Mouse (Mus musculus) 3134 (cell line): Measurements from ENCODE around the gene Zfp931.
A peak's percentile ranks its signal among the peaks of the same experiment; 100 is the strongest.
"Not testable (repeated sequence)": the region's sequence is repeated elsewhere in the genome, so short reads cannot be mapped to it uniquely, and the experiment has no call there.

Source experiments
- DNase-seq: peaks from one replicate; pipeline ENCODE4 v3.0.0-alpha.2; 2011; ENCODE audit warnings: low spot score; ENCODE audit not compliant: insufficient read length; ENCODE audit errors: extremely low read depth

Gene Zfp931

DNA sequence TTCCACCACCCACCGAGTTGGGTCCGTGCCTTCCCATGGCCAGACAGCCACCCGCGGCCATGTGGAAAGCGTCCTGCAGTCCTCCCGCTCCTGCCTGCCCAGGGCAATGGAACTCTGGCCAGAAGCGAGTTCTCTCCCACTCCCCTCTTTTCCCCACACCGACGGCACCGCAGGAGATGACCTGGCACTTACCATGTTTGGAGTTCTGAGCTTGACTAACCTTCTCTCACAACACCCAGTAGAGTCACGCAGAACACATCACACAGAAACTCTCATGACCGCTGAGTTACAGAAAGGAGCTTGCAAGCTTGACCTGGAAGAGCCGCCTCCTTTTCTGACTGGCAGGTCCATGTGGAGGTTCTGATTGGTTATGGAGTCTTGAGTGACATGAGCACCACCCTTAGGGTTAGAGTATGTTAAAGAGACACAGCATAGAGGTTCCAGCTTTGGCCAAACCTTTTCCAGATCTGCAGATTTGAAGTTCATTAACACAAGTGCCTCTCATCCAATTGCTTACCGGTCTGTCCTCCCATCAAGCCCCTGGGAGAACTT is at the start of gene Zfp931:
Zfp931 (minus strand) TSS at position 311 of the 552 bp plus-strand sequence.
- DNase-seq, result not testable (repeated sequence)

DNA sequence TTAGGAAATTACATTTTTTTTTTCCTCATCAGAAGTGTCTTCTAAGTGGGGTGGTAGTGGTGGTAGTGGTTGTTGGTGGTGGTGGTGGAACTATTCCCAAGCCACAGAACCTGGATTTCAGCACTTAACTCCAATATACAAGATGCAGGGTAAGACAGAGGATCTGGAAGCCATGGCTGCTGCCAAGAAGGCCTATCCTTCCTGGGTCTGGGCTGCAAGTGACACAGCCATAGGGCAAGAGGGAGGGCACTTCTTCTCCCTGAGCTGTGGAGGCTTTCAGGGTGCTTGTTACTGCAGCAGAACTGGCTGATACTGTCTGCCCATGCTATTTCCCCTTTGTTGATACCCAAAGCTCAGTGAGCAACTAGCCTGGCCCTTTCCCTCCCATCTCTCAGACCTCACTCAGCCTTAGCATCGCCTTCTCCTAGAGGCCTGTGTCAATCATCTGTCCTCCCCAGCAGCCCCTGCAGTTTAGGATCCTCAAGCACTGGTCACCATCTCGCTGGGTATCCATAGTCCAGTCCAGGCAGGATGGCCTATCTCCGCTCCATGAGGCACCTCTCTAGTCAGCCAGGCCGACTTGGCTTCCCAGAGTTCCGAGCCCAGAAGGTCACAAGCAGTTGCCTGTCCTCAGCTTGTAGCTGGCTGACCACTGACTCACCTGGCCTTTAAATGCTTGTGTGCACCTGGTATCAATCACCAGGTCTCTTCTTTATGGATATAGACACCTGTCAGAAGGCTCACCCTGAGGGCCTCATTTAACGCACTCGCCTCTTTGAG is 48.0 kb upstream of the Zfp931 start:
- DNase-seq, result no peak

DNA sequence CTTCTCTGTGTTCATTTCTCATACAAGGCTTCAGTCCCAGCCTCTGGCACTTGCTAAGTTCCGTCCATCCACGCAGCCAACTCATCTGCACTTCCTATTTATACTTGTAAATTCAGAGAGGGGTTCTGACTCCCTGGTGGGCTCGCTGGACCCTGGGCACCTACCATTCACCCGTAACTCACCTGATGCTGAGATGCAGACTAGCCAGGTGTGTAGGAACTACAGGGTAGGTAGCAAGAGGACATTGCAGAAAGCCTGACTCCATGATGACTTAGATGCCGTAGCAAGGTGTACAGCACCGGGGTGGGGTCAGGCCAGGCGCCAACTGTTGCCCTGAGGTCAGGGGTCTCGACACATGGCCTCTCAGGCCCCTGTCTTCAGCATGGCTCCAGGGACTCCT is 47.2 kb upstream of the Zfp931 start:
- no peak for DNase-seq

DNA sequence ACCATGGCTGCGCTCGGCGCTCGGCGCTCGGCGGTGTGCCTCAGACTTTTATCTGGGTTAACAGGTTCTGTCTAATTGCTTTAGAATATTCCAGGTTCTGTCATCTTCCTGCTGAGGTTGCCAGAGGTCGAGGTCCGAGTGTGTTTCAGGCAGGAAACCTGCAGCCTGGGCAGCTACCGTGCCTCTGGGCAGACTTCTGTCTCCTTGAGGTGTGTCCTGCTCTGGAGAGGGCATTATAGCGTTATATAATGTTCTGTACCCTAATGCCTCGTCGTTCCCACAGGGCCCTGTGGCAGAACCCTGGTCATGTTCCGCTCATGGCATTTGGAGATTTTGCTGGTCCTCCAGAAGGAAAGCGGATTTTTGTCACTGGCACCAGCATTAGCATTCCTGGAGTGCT is 45.2 kb upstream of the Zfp931 start:
- no peak for DNase-seq

DNA sequence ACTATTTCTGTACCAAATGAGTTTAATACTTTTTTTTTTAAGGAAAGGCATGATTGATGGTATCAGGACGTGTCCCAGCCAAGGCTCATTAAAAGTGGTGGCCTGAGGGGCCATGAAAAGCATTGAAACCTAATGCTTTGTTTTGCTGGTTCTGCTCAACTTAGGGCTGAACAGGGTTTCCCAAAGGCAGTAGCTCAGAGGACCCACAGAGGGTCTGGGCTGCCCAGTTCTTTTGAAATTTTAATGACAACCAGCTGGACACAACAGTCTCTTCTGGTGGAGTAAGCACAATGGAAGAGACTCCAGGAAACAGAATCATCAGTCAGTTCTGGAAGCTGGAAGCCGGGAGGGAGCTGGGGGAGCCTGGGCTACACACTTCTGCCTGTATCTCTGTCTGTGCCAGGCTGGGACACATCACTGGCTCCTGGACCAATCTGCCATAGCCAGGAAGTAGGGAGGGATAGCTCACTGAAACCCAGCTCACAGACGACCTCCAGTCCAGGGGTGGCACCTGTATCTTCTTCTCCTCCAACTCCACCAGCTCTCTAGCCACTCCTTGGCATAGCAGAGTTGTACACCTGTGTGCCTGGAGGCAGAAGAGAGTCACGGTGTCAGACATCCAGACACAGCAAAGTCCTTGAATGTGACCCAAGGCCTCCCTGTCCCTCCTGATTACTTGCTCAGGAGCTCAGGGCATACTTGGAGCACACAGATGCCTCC is 43.8 kb upstream of the Zfp931 start:
- no peak for DNase-seq

DNA sequence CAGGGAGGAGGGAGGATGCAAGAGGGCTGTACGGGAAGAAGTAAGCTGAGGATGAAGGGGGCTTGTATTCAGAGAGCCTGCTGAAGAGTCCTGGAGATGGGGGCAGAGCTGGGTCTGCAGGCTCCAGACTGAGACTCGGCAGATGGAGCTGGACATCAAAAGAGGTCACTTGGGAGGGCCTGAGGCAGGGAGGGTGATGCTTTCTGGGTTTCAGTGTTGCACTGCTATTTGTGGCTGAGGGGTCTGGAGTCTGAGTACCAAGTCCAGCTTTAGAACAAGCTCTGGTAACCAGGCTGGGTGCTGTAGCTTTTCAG is 43.1 kb upstream of the Zfp931 start:
- DNase-seq, result no peak

DNA sequence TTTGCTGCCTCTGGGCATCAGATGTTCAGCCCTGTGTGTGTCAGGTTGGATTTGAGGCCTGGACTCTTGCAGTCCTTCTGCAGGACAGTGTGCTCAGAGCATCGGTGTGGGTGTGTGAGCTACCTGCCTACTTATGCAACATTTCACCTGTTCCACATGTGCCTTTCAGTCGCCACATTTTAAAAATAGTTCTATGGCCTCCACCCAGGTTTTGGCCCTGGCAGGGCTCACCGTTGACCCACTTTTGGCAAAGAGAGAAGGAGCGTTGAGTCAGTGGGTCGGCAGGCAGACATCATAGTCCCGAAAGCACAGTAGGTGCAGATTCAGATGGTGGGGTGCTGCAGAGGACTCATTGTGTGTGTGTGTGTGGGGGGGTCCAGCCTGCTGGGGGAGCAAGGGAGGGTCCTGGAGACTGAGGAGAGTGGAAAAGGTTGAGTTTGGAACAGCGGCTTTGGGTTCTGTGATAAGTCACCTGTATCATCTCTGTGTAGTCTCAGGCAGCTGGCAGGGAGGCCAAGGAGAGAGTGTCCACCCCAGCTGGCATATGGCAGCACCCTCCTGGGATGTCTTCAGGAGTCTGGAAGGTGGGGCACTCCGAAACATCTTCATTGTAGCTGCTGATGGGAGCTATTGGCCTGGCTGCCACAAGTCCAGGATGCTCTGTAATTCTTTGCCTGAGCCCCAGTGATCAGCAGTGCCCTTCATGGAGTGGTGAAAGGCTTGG is 42.5 kb upstream of the Zfp931 start:
- DNase-seq, result no peak

DNA sequence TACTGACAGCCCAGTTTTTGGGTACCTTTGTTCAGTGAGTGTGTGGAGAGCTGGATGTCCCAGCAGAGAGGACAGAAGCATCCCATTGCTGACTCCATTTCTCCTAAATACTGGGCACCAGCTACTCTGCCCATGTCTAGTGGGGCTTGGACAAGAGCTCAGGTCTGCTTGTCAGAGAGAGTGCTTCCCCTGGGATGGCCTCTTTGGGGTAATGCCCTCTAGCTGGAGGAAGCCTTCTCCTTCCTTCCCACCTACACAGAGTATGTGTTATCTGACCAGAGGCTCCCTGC is 42.0 kb upstream of the Zfp931 start:
- DNase-seq, result no peak

DNA sequence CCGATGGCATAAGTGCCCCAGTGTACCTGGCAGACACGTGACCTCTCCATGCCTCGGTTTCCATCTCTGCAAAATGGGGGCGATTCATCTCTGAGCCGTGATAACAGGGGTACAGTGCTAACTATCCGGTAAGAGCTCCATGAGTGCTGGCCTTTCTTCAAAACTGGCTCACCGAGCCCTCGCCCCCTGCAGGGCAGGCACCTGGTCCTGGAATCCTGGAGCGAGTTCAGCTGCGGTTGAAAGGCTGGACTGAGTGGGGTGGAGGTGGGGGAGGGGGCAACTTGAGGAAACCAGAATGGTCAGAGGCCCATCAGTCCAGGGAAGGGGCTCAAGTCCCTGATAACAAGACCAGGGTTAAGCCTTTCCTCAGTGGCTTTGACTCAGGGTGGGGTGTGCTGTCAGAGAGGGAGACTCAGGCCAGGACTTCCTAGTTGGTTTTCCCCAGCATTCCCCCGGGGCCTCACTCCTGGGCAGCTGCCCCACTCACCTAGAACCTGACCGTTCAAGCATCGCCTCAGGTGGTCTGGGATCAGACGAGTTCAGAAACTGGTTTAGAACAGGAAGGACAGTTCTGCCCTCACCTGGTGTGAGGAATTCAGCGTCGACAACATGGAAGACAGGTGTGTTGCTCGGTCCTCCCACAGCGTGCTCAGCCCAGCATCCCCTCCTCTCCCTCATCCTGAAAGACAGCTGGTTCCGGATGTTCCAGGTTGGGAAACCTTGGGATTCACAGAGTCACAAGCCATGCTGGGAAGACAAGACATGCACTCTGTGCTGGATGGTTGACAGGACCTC is 41.5 kb upstream of the Zfp931 start:
- no peak for DNase-seq

DNA sequence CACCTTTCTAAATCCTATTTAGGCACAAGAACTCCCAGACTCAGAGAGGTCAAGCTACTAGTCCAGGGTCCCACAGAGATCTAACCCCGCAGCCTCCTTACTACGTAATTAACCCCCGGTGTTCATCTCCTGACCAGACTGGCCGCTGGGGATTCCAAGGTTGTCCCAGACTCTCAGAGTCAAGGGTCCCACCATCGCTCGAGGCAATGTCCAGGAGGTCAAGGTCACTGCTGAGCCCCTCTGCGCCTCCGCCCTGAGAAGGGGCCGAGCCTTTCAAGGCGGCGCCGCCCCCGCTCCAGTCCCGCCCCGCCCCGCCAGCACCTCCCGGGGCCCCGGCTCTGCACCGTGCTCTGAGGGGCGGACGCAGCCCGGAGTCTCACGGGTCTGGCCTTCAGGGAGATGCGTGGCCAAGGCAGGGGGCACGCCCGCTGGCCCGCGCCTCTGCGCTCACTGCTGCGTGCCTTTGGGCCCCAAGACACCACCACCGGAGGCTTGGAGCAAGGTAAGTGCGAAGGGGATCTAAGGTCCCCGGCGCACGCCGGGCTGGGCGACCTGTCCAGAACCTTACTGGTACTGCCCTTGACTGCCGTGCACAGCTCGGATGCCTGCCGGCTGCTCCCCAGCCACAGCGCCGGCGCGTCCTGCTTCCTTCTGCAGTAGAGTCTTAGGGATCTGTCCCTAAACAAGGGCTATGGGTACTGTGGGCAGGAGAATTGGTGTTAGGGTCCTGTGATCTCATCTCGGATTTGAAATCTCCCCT is 40.7 kb upstream of the Zfp931 start, which contains the start of gene Phactr3:
Phactr3 (plus strand) TSS at position 175 of the 760 bp plus-strand sequence.
- DNase-seq, result no peak

DNA sequence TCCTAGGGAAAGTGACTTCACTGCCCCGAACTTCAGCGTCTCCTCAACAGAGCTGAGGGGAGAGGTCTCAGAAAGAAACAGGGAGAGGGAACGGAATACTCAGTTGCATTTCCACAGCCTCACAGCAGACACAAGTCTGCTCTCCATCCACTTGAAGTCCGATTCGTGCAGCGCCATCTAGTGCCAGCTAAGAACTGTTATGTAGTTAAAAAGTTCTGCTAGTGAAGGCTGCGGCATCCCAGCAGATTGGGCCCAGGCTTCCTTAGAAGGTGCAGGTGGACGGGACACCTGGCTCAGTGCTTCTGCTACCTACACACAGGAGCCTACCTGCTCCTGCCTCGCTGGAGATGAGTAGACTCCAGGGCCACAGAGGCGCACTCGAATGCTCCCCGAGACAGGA is 39.7 kb upstream of the Zfp931 start:
- DNase-seq, result no peak

DNA sequence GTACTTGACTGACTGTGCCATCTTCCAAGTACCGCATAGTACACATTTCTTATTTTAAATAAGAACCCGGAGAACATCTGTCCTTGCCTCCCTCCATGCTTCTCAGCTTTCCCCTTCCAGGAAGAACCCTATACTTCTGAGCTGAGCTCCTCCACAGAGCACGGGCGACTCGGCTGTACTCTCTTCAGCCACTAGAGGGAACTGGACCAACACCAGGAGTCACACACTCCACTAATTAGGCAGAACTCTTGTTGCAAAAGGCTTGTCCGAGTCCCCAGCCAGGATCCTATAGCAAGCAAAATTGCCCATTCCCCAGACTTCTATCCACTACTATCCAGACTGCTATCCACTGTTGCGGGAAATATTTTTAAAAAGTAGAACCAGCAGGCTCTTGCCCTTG is 23.7 kb upstream of the Zfp931 start:
- no peak for DNase-seq

DNA sequence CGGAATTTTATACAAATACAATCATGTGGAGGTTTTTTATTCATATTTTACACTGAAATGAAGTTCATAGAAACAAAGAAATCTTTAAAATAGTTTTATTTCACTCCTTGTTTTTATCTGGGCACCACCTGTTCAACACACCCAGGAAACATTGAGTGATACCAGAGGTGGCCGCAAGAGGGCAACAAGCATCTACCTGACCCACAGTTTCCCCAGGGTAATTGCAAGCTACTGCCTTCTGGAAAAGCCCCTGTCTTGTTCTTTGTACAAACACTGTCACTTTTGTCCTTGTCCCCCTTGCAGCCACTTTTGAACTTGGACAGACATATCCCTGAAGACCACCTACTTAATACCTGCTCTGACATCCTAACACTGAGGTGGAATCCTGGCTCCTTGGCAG is 19.7 kb upstream of the Zfp931 start:
- DNase-seq, result no peak

DNA sequence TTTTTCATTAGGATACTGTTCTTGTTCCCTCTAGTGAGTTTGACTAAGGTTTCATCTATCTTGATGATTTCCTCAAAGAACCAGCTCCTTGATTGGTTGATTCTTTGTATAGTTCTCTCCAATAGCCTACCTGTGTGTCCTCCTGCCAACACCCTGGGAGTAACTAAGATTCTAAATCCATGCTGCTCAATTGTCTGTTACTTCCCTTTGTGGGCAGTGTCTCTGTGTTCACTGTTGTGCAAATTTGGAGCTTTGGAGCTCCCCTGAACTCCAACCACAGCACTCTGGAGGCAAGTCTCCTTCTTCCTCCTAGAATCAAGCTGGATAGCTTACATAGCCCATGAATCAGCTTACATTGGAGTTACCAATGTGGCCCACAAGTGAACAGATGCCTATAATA is 11.3 kb upstream of the Zfp931 start:
- DNase-seq, result no peak

DNA sequence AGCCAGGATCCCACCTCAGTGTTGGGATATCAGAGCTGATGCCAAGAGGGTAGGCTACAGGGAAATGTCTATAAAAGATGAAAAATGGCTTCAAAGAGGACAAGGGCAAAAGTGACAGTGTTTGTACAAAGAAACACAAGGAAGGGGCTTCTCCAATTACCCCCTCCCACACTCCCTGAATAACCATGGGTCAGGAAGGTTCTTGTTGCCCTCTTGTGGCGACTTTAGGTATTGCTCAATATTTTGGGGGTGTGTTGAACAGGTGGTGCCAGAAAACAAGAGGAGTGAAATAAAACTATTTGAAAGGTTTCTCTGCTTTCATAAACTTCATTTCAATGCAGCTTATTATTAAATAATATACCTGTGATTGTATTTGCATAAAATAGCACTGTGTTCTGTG is 20.1 kb downstream of the Zfp931 start:
- no peak for DNase-seq

DNA sequence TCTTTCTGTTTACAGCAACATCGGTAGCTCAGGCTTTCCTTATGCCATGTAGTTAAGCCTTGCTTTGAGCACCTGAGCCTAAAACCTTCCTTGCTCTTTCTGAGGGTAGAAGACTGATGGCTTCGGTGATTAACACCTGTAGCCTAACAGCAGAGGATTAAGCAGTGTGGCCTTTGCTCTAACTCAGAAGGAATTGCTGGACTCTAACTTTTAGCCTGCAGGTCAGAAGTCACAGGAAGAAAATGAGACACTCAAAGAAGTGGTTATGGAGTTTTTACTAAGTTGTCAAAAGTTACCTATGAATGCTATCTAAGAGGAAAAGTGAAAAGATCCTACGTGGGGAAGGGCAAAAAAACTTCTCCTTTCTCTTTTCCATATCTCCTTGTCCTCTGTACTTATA is 50.7 kb downstream of the Zfp931 start:
- not testable (repeated sequence) for DNase-seq

DNA sequence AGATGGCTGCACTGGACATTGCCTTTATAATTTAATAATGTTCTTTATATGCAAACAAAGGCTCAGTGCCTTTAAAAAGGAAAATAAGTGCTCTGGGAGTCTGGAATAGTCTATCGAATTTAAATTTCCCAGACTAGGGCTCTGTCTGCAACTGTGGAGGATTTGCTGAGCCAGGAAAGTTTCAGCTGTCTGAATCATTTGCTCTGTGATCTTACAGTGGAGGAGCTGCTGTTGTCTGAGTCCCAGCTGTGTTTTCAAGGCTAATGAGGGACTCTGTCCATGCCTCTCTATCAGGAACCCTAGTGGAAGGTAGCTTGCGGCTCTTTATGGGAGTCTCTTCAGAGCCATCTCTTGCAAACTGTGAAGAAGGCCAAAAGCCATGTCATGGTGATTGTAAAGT is 54.4 kb downstream of the Zfp931 start:
- DNase-seq, result not testable (repeated sequence)

DNA sequence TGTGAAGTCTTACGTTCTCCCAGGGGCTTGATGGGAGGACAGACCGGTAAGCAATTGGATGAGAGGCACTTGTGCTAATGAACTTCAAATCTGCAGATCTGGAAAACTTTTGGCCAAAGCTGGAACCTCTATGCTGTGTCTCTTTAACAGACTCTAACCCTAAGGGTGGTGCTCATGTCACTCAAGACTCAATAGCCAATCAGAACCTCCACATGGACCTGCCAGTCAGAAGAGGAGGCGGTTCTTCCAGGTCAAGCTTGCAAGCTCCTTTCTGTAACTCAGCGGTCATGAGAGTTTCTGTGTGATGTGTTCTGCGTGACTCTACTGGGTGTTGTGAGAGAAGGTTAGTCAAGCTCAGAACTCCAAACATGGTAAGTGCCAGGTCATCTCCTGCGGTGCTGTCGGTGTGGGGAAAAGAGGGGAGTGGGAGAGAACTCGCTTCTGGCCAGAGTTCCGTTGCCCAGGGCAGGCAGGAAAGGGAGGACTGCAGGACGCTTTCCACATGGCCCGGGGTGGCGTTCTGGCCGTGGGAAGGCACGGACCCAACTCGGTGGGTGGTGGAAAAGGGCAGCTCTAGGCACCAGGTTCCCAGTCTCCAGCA is 55.2 kb downstream of the Zfp931 start, which contains the start of gene Zfp971:
Zfp971 (plus strand) TSS at position 274 of the 601 bp plus-strand sequence.
- DNase-seq, result peak; percentile 77

DNA sequence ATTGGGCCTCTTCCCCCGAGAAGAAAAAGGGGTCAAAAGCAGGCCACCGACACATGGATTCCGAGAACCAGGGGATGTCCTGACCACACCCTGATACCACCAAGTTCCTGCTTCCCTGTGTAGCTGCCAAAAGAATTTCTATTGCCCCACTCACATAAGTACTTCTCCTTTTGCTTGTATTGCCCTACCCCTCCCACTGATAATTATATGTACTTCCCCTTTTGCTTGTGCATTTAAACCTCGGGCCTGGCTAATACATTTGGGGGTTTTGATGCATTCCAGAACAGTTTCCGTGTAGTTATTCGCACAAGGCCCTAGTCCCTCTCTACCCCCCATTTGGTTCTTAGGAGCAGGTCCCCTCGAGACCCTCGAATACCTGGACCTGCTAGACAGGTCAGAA is 57.5 kb downstream of the Zfp931 start:
- not testable (repeated sequence) for DNase-seq

DNA sequence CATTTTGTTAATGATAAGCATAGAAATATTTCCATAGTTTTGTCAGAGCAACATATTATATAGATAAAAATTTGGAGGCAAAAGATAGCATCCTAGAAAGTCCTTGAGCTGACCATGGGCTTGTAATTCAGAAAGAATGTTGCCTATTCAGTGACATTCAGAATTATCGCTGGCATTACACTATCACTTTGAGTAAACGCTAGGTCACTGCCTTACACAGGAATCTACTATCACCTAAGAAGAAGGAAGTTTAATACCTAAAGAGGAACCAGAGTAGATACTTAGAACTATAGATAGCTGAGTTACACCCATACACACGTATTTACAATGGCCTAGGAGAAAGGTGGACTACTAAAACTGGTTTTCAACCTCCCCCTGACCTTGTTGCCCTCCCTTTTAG is 58.8 kb downstream of the Zfp931 start:
- DNase-seq, result not testable (repeated sequence)
